Mouse (Mus musculus): Measurements from ENCODE around the gene Mcu.

The Mcu gene

GRCm38 (mm10) chr10:59489411-59489810, 127.1 kb downstream of the Mcu start:
- no peak for DNase-seq (ENCODE audit: low spot score)

DNA sequence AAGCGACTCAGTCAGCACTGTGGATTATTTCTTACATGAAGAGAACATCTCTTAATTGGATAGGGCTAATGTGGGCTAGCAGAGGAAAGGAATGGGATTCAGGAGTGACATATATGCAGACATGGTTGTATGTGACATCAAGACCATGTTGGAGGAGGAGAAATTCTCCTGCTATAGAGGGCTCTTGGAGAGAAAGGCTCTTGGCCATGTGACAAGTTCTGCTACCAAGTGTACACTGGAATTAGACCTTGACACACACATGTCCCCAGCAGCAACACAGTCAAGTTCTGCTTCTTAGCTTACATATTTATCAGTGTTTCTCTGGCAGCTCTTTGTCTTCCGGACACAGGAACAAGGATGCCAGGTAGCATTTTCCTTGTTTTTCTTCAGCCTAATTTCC, 129.1 kb downstream of the Mcu start:
- DNase-seq (ENCODE audit: low spot score) = no peak

GRCm38 (mm10) chr10:59484318-59484717, 132.2 kb downstream of the Mcu start:
- no peak for DNase-seq (ENCODE audit: low spot score)

DNA sequence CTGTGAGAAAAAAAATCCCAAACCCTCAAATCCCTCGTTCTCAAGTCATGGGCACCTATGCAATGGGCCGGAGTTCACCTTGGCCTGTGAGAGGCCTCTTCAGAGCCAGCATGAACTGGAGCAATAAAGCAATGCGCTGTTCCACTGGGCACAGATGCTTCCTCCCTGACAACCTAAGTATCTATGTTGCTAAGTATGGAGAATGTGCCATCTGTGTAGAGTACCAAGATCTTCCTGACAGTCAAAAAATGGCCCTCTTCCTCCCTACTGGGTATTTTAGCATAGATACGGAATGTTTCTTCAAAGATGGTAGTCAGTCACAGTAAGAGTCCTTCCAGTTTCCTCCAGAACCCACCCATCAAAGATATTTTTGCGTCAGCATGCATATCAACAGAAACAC, 135.1 kb downstream of the Mcu start:
- no peak for DNase-seq (ENCODE audit: low spot score)

- no peak for DNase-seq (ENCODE audit: low spot score)
Measured at GRCm38 (mm10) chr10:59470451-59470850, 146.0 kb downstream of the Mcu start.

DNA sequence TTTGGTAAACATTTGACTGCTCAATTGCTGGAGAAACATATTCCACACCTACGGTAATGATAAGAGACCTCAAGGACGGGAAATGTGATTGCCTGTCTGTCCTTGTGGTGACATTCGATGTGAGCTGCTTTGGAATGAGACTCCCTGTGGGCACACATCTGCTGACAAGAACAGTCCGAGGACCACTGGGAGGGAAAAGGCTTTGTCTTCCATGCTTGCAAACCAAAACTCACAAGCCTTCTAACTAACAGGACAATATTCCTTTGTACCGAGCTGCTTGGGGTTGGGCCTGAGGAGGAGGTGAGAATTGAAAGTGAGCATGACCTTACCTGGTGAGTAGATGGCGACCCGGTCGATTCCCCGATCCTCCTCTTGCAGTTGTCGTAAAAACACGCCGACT, 149.2 kb downstream of the Mcu start:
- DNase-seq (ENCODE audit: low spot score) = no peak

- no peak for DNase-seq (ENCODE audit: low spot score)
Measured at GRCm38 (mm10) chr10:59466626-59467025, 149.9 kb downstream of the Mcu start.

DNA sequence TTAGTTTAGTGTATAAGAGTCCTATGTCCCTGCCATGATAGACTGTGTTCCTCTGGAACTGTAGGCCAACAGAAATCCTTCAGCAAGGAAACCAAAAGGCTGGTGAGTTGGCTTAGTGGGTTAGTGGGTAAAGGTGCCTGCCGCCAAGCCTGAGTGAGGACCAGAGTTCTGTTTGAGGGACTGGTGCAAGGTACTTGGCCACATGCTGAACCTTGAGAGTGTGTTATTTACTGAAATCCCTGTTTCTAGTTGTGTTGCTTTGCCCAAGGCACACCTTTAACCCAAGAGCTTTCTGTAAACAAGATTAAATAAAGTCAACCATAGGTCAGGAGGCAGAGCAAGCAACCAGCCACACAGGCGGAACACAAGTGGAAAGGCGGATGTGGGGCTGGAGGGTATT, 150.9 kb downstream of the Mcu start:
- no peak for DNase-seq (ENCODE audit: low spot score)

DNA sequence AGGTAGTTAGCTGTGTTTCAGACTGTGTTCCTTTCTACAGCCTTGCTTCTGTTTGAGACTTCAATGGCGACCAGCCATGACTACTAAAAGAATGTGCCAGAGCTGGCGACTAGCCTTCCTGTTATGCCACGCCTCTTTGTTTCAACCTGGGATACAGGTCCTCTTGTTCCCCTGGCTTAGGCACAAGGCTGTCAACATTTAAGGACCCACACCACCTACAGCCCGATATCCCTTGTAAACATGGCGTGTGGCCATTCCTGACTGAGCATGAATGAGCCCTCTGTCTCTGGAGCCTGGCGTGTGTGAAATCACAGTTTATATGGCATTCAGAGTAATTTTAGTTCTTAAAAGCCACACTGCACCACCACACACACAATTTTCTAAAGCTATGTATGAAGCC, 154.2 kb downstream of the Mcu start:
- no peak for DNase-seq (ENCODE audit: low spot score)

DNA sequence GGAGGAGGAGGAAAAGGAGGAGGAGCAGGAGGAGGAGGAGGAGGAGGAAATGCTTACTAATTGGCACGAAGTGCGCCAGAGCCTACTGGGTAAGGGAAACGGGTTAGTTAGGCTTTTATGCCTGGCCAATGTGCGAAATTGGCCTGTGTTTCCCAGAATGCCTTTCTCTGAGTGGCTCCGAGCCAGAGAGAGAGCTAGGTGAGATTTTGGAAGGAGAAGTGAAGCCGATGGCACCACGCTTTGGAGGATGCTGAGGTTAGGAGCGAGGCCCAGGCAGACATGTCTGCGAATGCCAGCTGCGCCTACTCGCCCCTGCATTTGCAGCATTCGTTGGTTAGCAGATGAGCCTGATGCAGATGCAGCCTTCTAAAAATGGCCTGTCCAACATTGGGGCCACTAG, 156.7 kb downstream of the Mcu start:
- DNase-seq (ENCODE audit: low spot score) = no peak

- DNase-seq (ENCODE audit: low spot score) = no peak
Measured at GRCm38 (mm10) chr10:59454631-59455030, 161.9 kb downstream of the Mcu start.

- peak; percentile 78 for DNase-seq (ENCODE audit: low spot score)
Measured at GRCm38 (mm10) chr10:59451839-59452238, 164.7 kb downstream of the Mcu start.

- no peak for DNase-seq (ENCODE audit: low spot score)
Measured at GRCm38 (mm10) chr10:59447546-59447945, 168.9 kb downstream of the Mcu start.

GRCm38 (mm10) chr10:59446911-59447437, 169.5 kb downstream of the Mcu start:
- DNase-seq (ENCODE audit: low spot score) = no peak

GRCm38 (mm10) chr10:59444635-59445034, 171.9 kb downstream of the Mcu start:
- no peak for DNase-seq (ENCODE audit: low spot score)

GRCm38 (mm10) chr10:59444106-59444505, 172.4 kb downstream of the Mcu start:
- DNase-seq (ENCODE audit: low spot score) = no peak

DNA sequence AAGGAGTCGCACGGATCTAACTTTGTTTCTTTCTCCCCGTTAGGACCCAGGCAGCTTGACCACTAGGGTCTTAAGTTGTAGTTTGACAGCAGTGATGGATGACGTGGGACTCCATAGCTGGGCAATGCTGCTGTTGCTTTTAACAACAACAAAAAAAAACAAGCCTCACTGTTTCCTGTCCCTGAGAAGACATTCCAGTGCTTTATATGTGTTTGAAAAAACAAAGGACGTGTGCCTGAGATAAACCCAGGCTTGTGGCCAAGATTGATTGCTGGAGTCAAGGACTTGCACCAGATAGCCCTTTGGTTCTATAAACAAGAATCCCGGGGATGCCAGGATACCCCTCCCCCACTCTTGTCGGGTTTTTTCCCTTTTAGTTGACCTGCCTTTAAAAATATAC, 173.3 kb downstream of the Mcu start:
- DNase-seq (ENCODE audit: low spot score) = peak; percentile 72

GRCm38 (mm10) chr10:59441735-59442134, 174.8 kb downstream of the Mcu start, which contains the start of gene Oit3:
Gene Oit3 (minus strand): TSS chr10:59441778.
- no peak for DNase-seq (ENCODE audit: low spot score)

- DNase-seq (ENCODE audit: low spot score) = no peak
Measured at GRCm38 (mm10) chr10:59440177-59440576, 176.3 kb downstream of the Mcu start.

GRCm38 (mm10) chr10:59439508-59439931, 177.0 kb downstream of the Mcu start:
- no peak for DNase-seq (ENCODE audit: low spot score)

- DNase-seq (ENCODE audit: low spot score) = no peak
Measured at GRCm38 (mm10) chr10:59438651-59439050, 177.8 kb downstream of the Mcu start.

DNA sequence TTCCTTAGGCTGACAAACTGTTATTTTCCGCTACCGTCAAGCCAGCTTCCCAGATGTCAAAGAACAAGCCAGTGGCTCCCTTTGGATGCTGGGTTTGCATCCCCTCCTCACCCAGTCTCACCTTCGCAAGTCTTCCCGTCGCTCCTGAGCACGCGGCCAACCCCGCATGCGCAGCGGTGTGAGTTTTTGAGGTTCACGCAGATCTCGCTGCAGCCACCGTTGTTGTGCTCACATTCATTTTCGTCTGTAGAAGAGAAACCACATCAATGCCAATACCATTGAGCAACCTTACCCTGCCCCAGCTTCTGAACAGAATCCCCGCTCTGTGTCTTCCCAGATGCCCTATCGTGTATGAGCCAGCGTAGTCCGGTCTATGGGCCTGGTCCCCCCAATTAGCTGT, 180.7 kb downstream of the Mcu start:
- no peak for DNase-seq (ENCODE audit: low spot score)

DNA sequence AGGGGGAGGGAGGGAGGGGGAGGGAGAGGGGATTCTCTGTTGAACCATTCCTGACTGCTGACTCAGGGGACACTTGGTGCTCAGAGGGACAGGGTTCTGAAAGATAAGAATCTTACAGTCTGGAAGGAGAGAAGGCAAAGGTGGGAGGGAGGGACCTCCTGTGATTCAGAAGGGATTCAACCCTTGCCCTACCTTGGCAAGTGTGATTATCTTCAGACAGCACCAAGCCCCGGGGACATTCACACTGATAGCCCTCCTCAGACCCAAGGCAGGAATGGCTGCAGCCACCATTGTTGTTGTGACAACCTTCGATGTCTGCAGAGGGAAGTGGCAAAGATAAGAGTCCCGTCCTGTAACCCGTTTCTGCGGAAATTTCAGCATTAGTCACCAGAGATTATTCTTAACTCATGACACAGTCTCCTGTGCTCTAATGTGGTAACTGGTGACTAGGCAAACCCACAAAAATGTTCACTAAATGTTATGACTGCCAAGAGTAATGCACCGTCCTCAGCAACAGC, 185.7 kb downstream of the Mcu start:
- no peak for DNase-seq (ENCODE audit: low spot score)

- no peak for DNase-seq (ENCODE audit: low spot score)
Measured at GRCm38 (mm10) chr10:59429448-59430135, 186.9 kb downstream of the Mcu start.

Data from embryo, embryonic 10 days (tissue).